Mouse (Mus musculus) neural tube, embryonic 15.5 days (tissue): ENCODE data around the gene Mcoln1. TPM values are rescaled to one million over a fixed set of nuclear protein-coding genes. Genes with fewer than 3 reads are reported as not detected.

ENCODE experiments used
- ATAC-seq: fragments of 200-750 bp; cut with Nextera tagmentation; 2 replicates; pipeline ENCODE4 v1.8.0; 2017; ENCODE audit warnings: mild to moderate bottlenecking, moderate TSS enrichment, moderate library complexity; ENCODE audit not compliant: low FRiP score
- H3K27ac ChIP-seq: fragments of 300-500 bp; sonication (generic); replicated peaks from 2 replicates; pipeline ENCODE4 v1.5.1; 2015; ENCODE audit warnings: mild to moderate bottlenecking, inconsistent platforms
- H3K27me3 ChIP-seq: fragments of 300-500 bp; sonication (generic); replicated peaks from 2 replicates; pipeline ENCODE4 v1.6.1; 2015; ENCODE audit warnings: inconsistent platforms
- H3K36me3 ChIP-seq: fragments of 300-500 bp; sonication (generic); 2 replicates; pipeline ENCODE4 v1.6.1; 2015; ENCODE audit warnings: inconsistent platforms
- H3K4me1 ChIP-seq: fragments of 300-500 bp; sonication (generic); 2 replicates; pipeline ENCODE4 v1.6.1; 2015; ENCODE audit warnings: inconsistent platforms
- H3K4me2 ChIP-seq: fragments of 300-500 bp; sonication (generic); 2 replicates; pipeline ENCODE4 v1.6.1; 2015; ENCODE audit warnings: inconsistent platforms, mild to moderate bottlenecking, moderate library complexity
- H3K4me3 ChIP-seq: fragments of 300-500 bp; sonication (generic); replicated peaks from 2 replicates; pipeline ENCODE4 v1.5.1; 2015; ENCODE audit warnings: mild to moderate bottlenecking, inconsistent platforms
- H3K9ac ChIP-seq: fragments of 300-500 bp; sonication (generic); replicated peaks from 2 replicates; pipeline ENCODE4 v1.6.1; 2015; ENCODE audit warnings: mild to moderate bottlenecking, inconsistent platforms
- H3K9me3 ChIP-seq: fragments of 300-500 bp; sonication (generic); replicated peaks from 2 replicates; pipeline ENCODE4 v1.6.1; 2016; ENCODE audit warnings: inconsistent platforms
- WGBS: fragments of 180-500 bp; shearing (Covaris S2); methylation state at CpG from one replicate; pipeline ENCODE4 v1.1.7; 2015; ENCODE audit warnings: mixed read lengths; 5-methylcytosine and 5-hydroxymethylcytosine counted together
- polyA plus RNA-seq: library from polyadenylated mRNA; unstranded; fragments of >200 nt; fragmentation: Nextera tagmentation; extraction: Ambion mirVana; gene quantifications from 2 replicates; pipeline ENCODE4 v1.2.1, GENCODE M21; 2015

The Mcoln1 gene
- polyA plus RNA-seq, 1 experiment from 2014 or later: 106 TPM

- H3K9ac ChIP-seq: no peak overlapping the region
- no peaks in the 10 kb centered on the region for H3K9me3 ChIP-seq
- no peak overlapping the region for H3K4me2 ChIP-seq
- H3K4me1 ChIP-seq: no peaks in the 10 kb centered on the region
- no peak overlapping the region for H3K27ac ChIP-seq
- no peak for ATAC-seq
- H3K36me3 ChIP-seq: peaks cover 80% of the 10 kb centered on the region
- no peak overlapping the region for H3K4me3 ChIP-seq
- 65% methylated on average over 15 of the region's 15 CpGs for WGBS
- no peaks in the 10 kb centered on the region for H3K27me3 ChIP-seq
Measured at GRCm38 (mm10) chr8:3536053-3536841, 36.0 kb downstream of the Mcoln1 start.

- H3K36me3 ChIP-seq: peaks cover 80% of the 10 kb centered on the region
- 95% methylated on average over 9 of the region's 9 CpGs for WGBS
- H3K4me1 ChIP-seq: no peaks in the 10 kb centered on the region
- no peak for ATAC-seq
- H3K9ac ChIP-seq: no peak overlapping the region
- no peaks in the 10 kb centered on the region for H3K27me3 ChIP-seq
- no peak overlapping the region for H3K4me2 ChIP-seq
- H3K27ac ChIP-seq: no peak overlapping the region
- H3K4me3 ChIP-seq: no peak overlapping the region
- H3K9me3 ChIP-seq: no peaks in the 10 kb centered on the region
Measured at GRCm38 (mm10) chr8:3536940-3537339, 36.7 kb downstream of the Mcoln1 start.

GRCm38 (mm10) chr8:3537666-3538065, 37.4 kb downstream of the Mcoln1 start:
- Histone ChIP-seq H3K4me2 (no peak overlapping the region), H3K9ac (no peak overlapping the region), H3K9me3 (no peaks in the 10 kb centered on the region), H3K27me3 (no peaks in the 10 kb centered on the region), H3K36me3 (peaks cover 80% of the 10 kb centered on the region), H3K4me1 (no peaks in the 10 kb centered on the region), H3K27ac (no peak overlapping the region), H3K4me3 (no peak overlapping the region)
- 95% methylated on average over 26 of the region's 26 CpGs for WGBS
- ATAC-seq: no peak

GRCm38 (mm10) chr8:3539146-3539545, 38.9 kb downstream of the Mcoln1 start:
- H3K4me1 ChIP-seq: no peaks in the 10 kb centered on the region
- no peaks in the 10 kb centered on the region for H3K27me3 ChIP-seq
- no peak for ATAC-seq
- H3K4me3 ChIP-seq: no peak overlapping the region
- H3K9ac ChIP-seq: no peak overlapping the region
- H3K4me2 ChIP-seq: no peak overlapping the region
- H3K9me3 ChIP-seq: no peaks in the 10 kb centered on the region
- whole genome bisulfite sequencing: 82% methylated on average over 7 of the region's 7 CpGs
- H3K27ac ChIP-seq: no peak overlapping the region
- peaks cover 84% of the 10 kb centered on the region for H3K36me3 ChIP-seq

GRCm38 (mm10) chr8:3540076-3540475, 39.8 kb downstream of the Mcoln1 start:
- Histone ChIP-seq H3K27ac (no peak overlapping the region), H3K9ac (no peak overlapping the region), H3K36me3 (peaks cover 92% of the 10 kb centered on the region), H3K4me3 (no peak overlapping the region), H3K4me1 (no peaks in the 10 kb centered on the region), H3K27me3 (no peaks in the 10 kb centered on the region), H3K9me3 (no peaks in the 10 kb centered on the region), H3K4me2 (no peak overlapping the region)
- ATAC-seq: no peak
- 92% methylated on average over 4 of the region's 4 CpGs for WGBS

GRCm38 (mm10) chr8:3546511-3546910, 46.3 kb downstream of the Mcoln1 start:
- no peak for ATAC-seq
- Histone ChIP-seq H3K4me2 (no peak overlapping the region), H3K27ac (no peak overlapping the region), H3K4me3 (no peak overlapping the region), H3K4me1 (no peaks in the 10 kb centered on the region), H3K9me3 (no peaks in the 10 kb centered on the region), H3K27me3 (no peaks in the 10 kb centered on the region), H3K36me3 (peaks cover 44% of the 10 kb centered on the region), H3K9ac (no peak overlapping the region)
- WGBS: 91% methylated on average over 2 of the region's 2 CpGs

- WGBS: 88% methylated on average over 1 of the region's 1 CpGs
- H3K9me3 ChIP-seq: no peaks in the 10 kb centered on the region
- no peak overlapping the region for H3K9ac ChIP-seq
- H3K27me3 ChIP-seq: no peaks in the 10 kb centered on the region
- no peaks in the 10 kb centered on the region for H3K4me1 ChIP-seq
- no peak for ATAC-seq
- H3K36me3 ChIP-seq: no peaks in the 10 kb centered on the region
- no peak overlapping the region for H3K4me3 ChIP-seq
- no peak overlapping the region for H3K4me2 ChIP-seq
- no peak overlapping the region for H3K27ac ChIP-seq
Measured at GRCm38 (mm10) chr8:3552240-3552639, 52.0 kb downstream of the Mcoln1 start.

- no peak overlapping the region for H3K27ac ChIP-seq
- WGBS: 60% methylated on average over 4 of the region's 4 CpGs
- no peak overlapping the region for H3K9ac ChIP-seq
- no peaks in the 10 kb centered on the region for H3K27me3 ChIP-seq
- no peak overlapping the region for H3K4me2 ChIP-seq
- H3K4me1 ChIP-seq: no peaks in the 10 kb centered on the region
- H3K9me3 ChIP-seq: no peaks in the 10 kb centered on the region
- ATAC-seq: peak; percentile 85
- no peaks in the 10 kb centered on the region for H3K36me3 ChIP-seq
- H3K4me3 ChIP-seq: no peak overlapping the region
Measured at GRCm38 (mm10) chr8:3556114-3556513, 55.9 kb downstream of the Mcoln1 start.

Other genes starting within 250 kb of the Mcoln1 start
- 50.7 and 52.0 TPM in 2 replicates for gene Insr, start 220.8 kb upstream of the Mcoln1 start, polyA plus RNA-seq
- 1.1 TPM in 1 of 2 replicates, not detected in the other for gene A430078G23Rik, start 147.0 kb upstream of the Mcoln1 start, polyA plus RNA-seq
- gene Arhgef18, start 107.5 kb upstream of the Mcoln1 start, polyA plus RNA-seq: 8.1 and 9.5 TPM in 2 replicates
- gene Pex11g, start 32.8 kb upstream of the Mcoln1 start, polyA plus RNA-seq: 4.0 and 5.7 TPM in 2 replicates
- 0.50 and 0.61 TPM in 2 replicates for gene Tex45, start 29.6 kb upstream of the Mcoln1 start, polyA plus RNA-seq
- gene Zfp358, start 7.3 kb upstream of the Mcoln1 start, polyA plus RNA-seq: 62.7 and 64.3 TPM in 2 replicates
- gene Pnpla6, start 14.9 kb downstream of the Mcoln1 start, polyA plus RNA-seq: 42.5 and 44.3 TPM in 2 replicates
- gene C330021F23Rik, start 67.5 kb downstream of the Mcoln1 start, polyA plus RNA-seq: 0.52 and 0.56 TPM in 2 replicates
- 37.6 and 41.3 TPM in 2 replicates for gene Camsap3, start 86.8 kb downstream of the Mcoln1 start, polyA plus RNA-seq
- gene Xab2, start 120.9 kb downstream of the Mcoln1 start, polyA plus RNA-seq: 46.2 and 50.4 TPM in 2 replicates
- 86.0 and 90.1 TPM in 2 replicates for gene Pet100, start 121.1 kb downstream of the Mcoln1 start, polyA plus RNA-seq
- 0.11 and 0.82 TPM in 2 replicates for gene Pcp2, start 125.1 kb downstream of the Mcoln1 start, polyA plus RNA-seq
- gene Stxbp2, start 130.5 kb downstream of the Mcoln1 start, polyA plus RNA-seq: 40.9 and 66.3 TPM in 2 replicates
- gene Retn, start 155.3 kb downstream of the Mcoln1 start, polyA plus RNA-seq: 0.27 and 0.56 TPM in 2 replicates
- 0.23 and 0.28 TPM in 2 replicates for gene Mcemp1, start 165.3 kb downstream of the Mcoln1 start, polyA plus RNA-seq
- gene Fcor, start 171.9 kb downstream of the Mcoln1 start, polyA plus RNA-seq: 21.7 and 22.8 TPM in 2 replicates
- gene Trappc5, start 175.8 kb downstream of the Mcoln1 start, polyA plus RNA-seq: 53.5 and 58.3 TPM in 2 replicates
- 0.31 and 0.35 TPM in 2 replicates for gene Fcer2a, start 193.7 kb downstream of the Mcoln1 start, polyA plus RNA-seq
- not detected in 2 replicates for gene Clec4g, start 220.2 kb downstream of the Mcoln1 start, polyA plus RNA-seq
- gene Cd209a, start 248.5 kb downstream of the Mcoln1 start, polyA plus RNA-seq: 0.28 TPM in 1 of 2 replicates, not detected in the other